Mouse (Mus musculus) MEL (cell line): ENCODE measurements around the gene Fgfr3. TPM values are rescaled to one million over a fixed set of nuclear protein-coding genes. Genes with fewer than 3 reads are reported as not detected.

Experiments
- DNase-seq: peaks from one replicate; pipeline ENCODE4 v3.0.0; 2011; ENCODE audit warnings: low read depth, low spot score
- H3K27ac ChIP-seq: 2 replicates; pipeline ENCODE4 v1.5.1; 2012; ENCODE audit warnings: low read depth, mild to moderate bottlenecking, control low read depth, low read length, moderate library complexity; ENCODE audit not compliant: control insufficient read depth
- H3K27me3 ChIP-seq, 2 experiments: fragments of 150-350 bp in 1 of 2; sonication (generic) in 1 of 2; 2 replicates each; pipeline ENCODE4 v1.6.1; 2012; ENCODE audit warnings: low read length in 2 of 2, mild to moderate bottlenecking in 2 of 2, improper control_type of control experiment in 1 of 2, moderate library complexity in 1 of 2; ENCODE audit not compliant: insufficient read depth in 2 of 2, control insufficient read depth in 1 of 2
- H3K36me3 ChIP-seq, 2 experiments: 2 replicates each; pipeline ENCODE4 v1.6.1; 2012 to 2014; ENCODE audit warnings: low read length in 2 of 2, improper control_type of control experiment in 1 of 2, inconsistent platforms in 1 of 2, mild to moderate bottlenecking in 1 of 2; ENCODE audit not compliant: insufficient read depth in 2 of 2, control insufficient read depth in 1 of 2
- H3K4me1 ChIP-seq, 2 experiments: fragments of 150-350 bp in 1 of 2; sonication (generic) in 1 of 2; 2 replicates each; pipeline ENCODE4 v1.6.1; 2012; ENCODE audit warnings: low read length in 2 of 2, improper control_type of control experiment in 1 of 2, mild to moderate bottlenecking in 1 of 2; ENCODE audit not compliant: insufficient read depth in 2 of 2, control insufficient read depth in 1 of 2
- H3K4me3 ChIP-seq, 2 experiments: fragments of 150-350 bp in 1 of 2; sonication (generic) in 1 of 2; 2 replicates each; pipeline ENCODE4 v1.5.1; 2012; ENCODE audit warnings: low read depth in 2 of 2, low read length in 2 of 2, mild to moderate bottlenecking in 2 of 2, moderate library complexity in 2 of 2, control low read depth in 1 of 2, improper control_type of control experiment in 1 of 2; ENCODE audit not compliant: control insufficient read depth in 1 of 2, insufficient read depth in 1 of 2
- H3K79me2 ChIP-seq: 2 replicates; pipeline ENCODE4 v1.6.1; 2012; ENCODE audit warnings: mild to moderate bottlenecking, low read length, moderate library complexity; ENCODE audit not compliant: control insufficient read depth, poor library complexity, insufficient read depth
- H3K9ac ChIP-seq: 2 replicates; pipeline ENCODE4 v1.6.1; 2012; ENCODE audit warnings: low read depth, mild to moderate bottlenecking, control low read depth, low read length, moderate library complexity; ENCODE audit not compliant: control insufficient read depth, poor library complexity, severe bottlenecking
- H3K9me3 ChIP-seq: fragments of 150-350 bp; sonication (generic); replicated peaks from 2 replicates; pipeline ENCODE4 v1.6.1; 2012; ENCODE audit warnings: mild to moderate bottlenecking, low read length, improper control_type of control experiment, moderate library complexity; ENCODE audit not compliant: insufficient read depth
- BHLHE40 ChIP-seq: IDR thresholded peaks from 2 replicates; pipeline ENCODE4 v1.6.1; 2012; ENCODE audit warnings: low read depth, mild to moderate bottlenecking, inconsistent platforms, low read length, improper control_type of control experiment, borderline replicate concordance
- CHD1 ChIP-seq: IDR thresholded peaks from 2 replicates; pipeline ENCODE4 v1.6.1; 2012; ENCODE audit warnings: low read depth, mild to moderate bottlenecking, inconsistent platforms, low read length, improper control_type of control experiment
- CHD2 ChIP-seq: IDR thresholded peaks from 2 replicates; pipeline ENCODE4 v1.6.1; 2011; ENCODE audit warnings: low read length, improper control_type of control experiment
- CTCF ChIP-seq, 3 experiments: IDR thresholded peaks in 2 of 3; conservative IDR thresholded peaks in 1 of 3; 2 replicates each; pipeline ENCODE4 v1.5.1; 2011 to 2012; ENCODE audit warnings: low read length in 3 of 3, low read depth in 2 of 3, mild to moderate bottlenecking in 2 of 3, improper control_type of control experiment in 1 of 3, inconsistent platforms in 1 of 3, mixed read lengths in 1 of 3, moderate library complexity in 1 of 3; ENCODE audit not compliant: control insufficient read depth in 1 of 3, insufficient read depth in 1 of 3, poor library complexity in 1 of 3, severe bottlenecking in 1 of 3
- E2F4 ChIP-seq: IDR thresholded peaks from 2 replicates; pipeline ENCODE4 v1.6.1; 2011; ENCODE audit warnings: low read depth, low read length, improper control_type of control experiment, borderline replicate concordance
- ELF1 ChIP-seq: IDR thresholded peaks from 2 replicates; pipeline ENCODE4 v1.6.1; 2014; ENCODE audit warnings: low read depth, mild to moderate bottlenecking, inconsistent platforms, low read length, improper control_type of control experiment, moderate library complexity
- ETS1 ChIP-seq: IDR thresholded peaks from 2 replicates; pipeline ENCODE4 v1.6.1; 2012; ENCODE audit warnings: low read depth, mild to moderate bottlenecking, inconsistent platforms, low read length, improper control_type of control experiment, moderate library complexity
- HCFC1 ChIP-seq: IDR thresholded peaks from 2 replicates; pipeline ENCODE4 v1.6.1; 2012; ENCODE audit warnings: low read depth, mild to moderate bottlenecking, inconsistent platforms, low read length, improper control_type of control experiment, moderate library complexity
- JUND ChIP-seq: IDR thresholded peaks from 2 replicates; pipeline ENCODE4 v1.6.1; 2011; ENCODE audit warnings: low read depth, mild to moderate bottlenecking, improper control_type of control experiment, low read length
- KAT2A ChIP-seq: conservative IDR thresholded peaks from 2 replicates; pipeline ENCODE4 v1.6.1; 2012; ENCODE audit warnings: low read depth, low read length, improper control_type of control experiment, inconsistent platforms
- MAFK ChIP-seq: IDR thresholded peaks from 2 replicates; pipeline ENCODE4 v1.6.1; 2011; ENCODE audit warnings: low read depth, mild to moderate bottlenecking, low read length, improper control_type of control experiment, borderline replicate concordance
- MAX ChIP-seq: IDR thresholded peaks from 2 replicates; pipeline ENCODE4 v1.6.1; 2011; ENCODE audit warnings: low read length, improper control_type of control experiment
- MAZ ChIP-seq: IDR thresholded peaks from 2 replicates; pipeline ENCODE4 v1.6.1; 2012; ENCODE audit warnings: low read depth, mild to moderate bottlenecking, inconsistent platforms, low read length, improper control_type of control experiment
- MXI1 ChIP-seq: IDR thresholded peaks from 2 replicates; pipeline ENCODE4 v1.6.1; 2011; ENCODE audit warnings: mild to moderate bottlenecking, low read depth, low read length, improper control_type of control experiment
- MYC ChIP-seq: IDR thresholded peaks from 2 replicates; pipeline ENCODE4 v1.6.1; 2011; ENCODE audit warnings: low read depth, mild to moderate bottlenecking, low read length, improper control_type of control experiment, moderate library complexity
- NELFE ChIP-seq: IDR thresholded peaks from 2 replicates; pipeline ENCODE4 v1.6.1; 2011; ENCODE audit warnings: low read depth, low read length, improper control_type of control experiment
- POLR2AphosphoS5 ChIP-seq: IDR thresholded peaks from 2 replicates; pipeline ENCODE4 v1.6.1; 2012; ENCODE audit warnings: low read depth, borderline replicate concordance, mild to moderate bottlenecking, inconsistent platforms, low read length, moderate library complexity, mixed read lengths
- RAD21 ChIP-seq: IDR thresholded peaks from 2 replicates; pipeline ENCODE4 v1.6.1; 2011; ENCODE audit warnings: mild to moderate bottlenecking, low read depth, low read length, improper control_type of control experiment
- SIN3A ChIP-seq: IDR thresholded peaks from 2 replicates; pipeline ENCODE4 v1.6.1; 2012; ENCODE audit warnings: low read length, improper control_type of control experiment, inconsistent platforms
- SMC3 ChIP-seq: IDR thresholded peaks from 2 replicates; pipeline ENCODE4 v1.6.1; 2011; ENCODE audit warnings: low read depth, low read length, improper control_type of control experiment
- TBP ChIP-seq: IDR thresholded peaks from 2 replicates; pipeline ENCODE4 v1.8.0; 2011; ENCODE audit warnings: low read depth, low read length, improper control_type of control experiment
- TCF12 ChIP-seq: IDR thresholded peaks from 2 replicates; pipeline ENCODE4 v1.6.1; 2014; ENCODE audit warnings: low read depth, mild to moderate bottlenecking, inconsistent platforms, low read length, improper control_type of control experiment, moderate library complexity
- UBTF ChIP-seq: IDR thresholded peaks from 2 replicates; pipeline ENCODE4 v1.6.1; 2012; ENCODE audit warnings: low read depth, mild to moderate bottlenecking, inconsistent platforms, low read length, improper control_type of control experiment, moderate library complexity, borderline replicate concordance; ENCODE audit not compliant: insufficient read depth
- USF1 ChIP-seq: IDR thresholded peaks from 2 replicates; pipeline ENCODE4 v1.6.1; 2014; ENCODE audit warnings: low read depth, mild to moderate bottlenecking, inconsistent platforms, low read length, improper control_type of control experiment, moderate library complexity
- USF2 ChIP-seq, 2 experiments: IDR thresholded peaks; 2 replicates each; pipeline ENCODE4 v1.6.1; 2011 to 2012; ENCODE audit warnings: improper control_type of control experiment in 2 of 2, low read length in 2 of 2, borderline replicate concordance in 1 of 2, inconsistent platforms in 1 of 2, low read depth in 1 of 2, mild to moderate bottlenecking in 1 of 2; ENCODE audit not compliant: insufficient read depth in 1 of 2
- ZC3H11A ChIP-seq: IDR thresholded peaks from 2 replicates; pipeline ENCODE4 v1.6.1; 2012; ENCODE audit warnings: low read depth, mild to moderate bottlenecking, inconsistent platforms, low read length, improper control_type of control experiment
- ZKSCAN1 ChIP-seq: IDR thresholded peaks from 2 replicates; pipeline ENCODE4 v1.6.1; 2012; ENCODE audit warnings: low read depth, mild to moderate bottlenecking, inconsistent platforms, low read length, improper control_type of control experiment, moderate library complexity
- ZNF384 ChIP-seq: IDR thresholded peaks from 2 replicates; pipeline ENCODE4 v1.6.1; 2012; ENCODE audit warnings: low read depth, mild to moderate bottlenecking, inconsistent platforms, low read length, improper control_type of control experiment
- polyA plus RNA-seq, 2 experiments: library from polyadenylated mRNA; stranded (reverse) in 1 of 2; unstranded in 1 of 2; fragments of >175 nt in 1 of 2; fragments of >200 nt in 1 of 2; gene quantifications; 2 replicates each; pipeline versions ENCODE4 v1.2.1 to v1.2.4; 2012; ENCODE audit warnings: low replicate concordance in 2 of 2, low read depth in 1 of 2; ENCODE audit not compliant: insufficient read length in 2 of 2, insufficient read depth in 1 of 2, missing spikeins in 1 of 2
- total RNA-seq: library from RNA; depleted of rRNA; stranded (reverse); fragments of 300-350 nt; gene quantifications from 2 replicates; pipeline ENCODE4 v1.2.3, GENCODE M21; 2012

Gene Fgfr3
- total and polyA plus RNA-seq, 3 experiments = 6.0 to 10.2 TPM; not detected in 1

DNA sequence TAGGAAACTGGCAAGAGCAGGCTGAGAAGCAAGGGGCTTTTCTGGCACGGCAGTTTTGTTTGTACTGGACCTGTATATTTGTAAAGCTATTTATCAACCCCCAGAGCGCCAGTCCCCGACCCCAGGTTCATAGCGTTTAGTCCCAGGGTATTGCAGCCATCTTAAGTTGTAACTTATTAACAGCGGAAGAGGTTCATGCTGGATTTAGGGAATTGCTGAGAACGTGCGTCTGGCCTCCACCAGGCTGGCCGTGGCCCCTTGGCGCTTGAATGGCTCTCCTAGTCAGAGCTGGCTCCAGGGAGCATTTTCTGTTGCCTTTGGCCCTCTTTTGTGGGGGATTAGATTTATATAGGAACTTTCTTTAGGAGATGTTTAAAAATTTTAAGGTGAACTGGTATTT is 14.8 kb downstream of the Fgfr3 start:
- H3K27me3 ChIP-seq = no peaks in the 10 kb centered on the region
- no peaks in the 10 kb centered on the region for H3K36me3 ChIP-seq
- H3K4me1 ChIP-seq = no peaks in the 10 kb centered on the region
- no peak for DNase-seq
- no peak overlapping the region for H3K27ac ChIP-seq
- no peaks in the 10 kb centered on the region for H3K79me2 ChIP-seq
- H3K4me3 ChIP-seq = no peak overlapping the region
- TF ChIP-seq MXI1 (no peak), TCF12 (no peak), KAT2A (no peak), CTCF (IDR thresholded peaks at IDR 0.05 in 2 of 3, conservative IDR thresholded peaks at IDR 0.05 in 1 of 3; ENCODE audit: control insufficient read depth in 1 of 3, insufficient read depth in 1 of 3, low read depth in 2 of 3, low read length in 3 of 3, poor library complexity in 1 of 3, severe bottlenecking in 1 of 3) (no peak), ELF1 (no peak), ETS1 (no peak), USF2 (IDR thresholded peaks at IDR 0.05; ENCODE audit: borderline replicate concordance in 1 of 2, insufficient read depth in 1 of 2, low read depth in 1 of 2, low read length in 2 of 2) (no peak), ZKSCAN1 (no peak), E2F4 (no peak), ZC3H11A (no peak), SIN3A (no peak), MAX (no peak), CHD2 (no peak), TBP (no peak), ZNF384 (no peak), NELFE (no peak), SMC3 (no peak)
- H3K9me3 ChIP-seq = no peaks in the 10 kb centered on the region
- no peak overlapping the region for H3K9ac ChIP-seq

DNA sequence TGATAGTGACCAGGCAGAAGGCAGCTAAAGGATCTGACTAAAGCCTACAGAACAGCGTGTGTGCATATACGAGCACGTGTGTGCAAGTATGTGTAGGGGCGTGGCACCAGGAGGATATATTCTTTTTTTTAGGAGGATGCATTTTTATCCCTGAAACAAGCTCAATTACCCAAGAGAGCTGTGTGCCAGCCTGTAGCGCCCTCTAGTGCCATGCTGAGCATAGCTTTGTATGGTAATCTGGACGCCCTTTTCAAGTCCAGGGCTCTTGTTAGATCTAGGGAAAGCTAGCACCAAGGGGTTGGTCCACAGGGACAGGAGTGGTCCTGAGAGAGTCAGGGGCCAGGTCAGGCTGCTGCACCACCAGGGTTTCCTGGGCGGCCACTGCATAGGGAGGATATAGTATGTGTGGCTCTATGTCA is 16.4 kb downstream of the Fgfr3 start:
- no peak overlapping the region for H3K9ac ChIP-seq
- H3K27me3 ChIP-seq = no peaks in the 10 kb centered on the region
- TF ChIP-seq CHD1 (no peak), MXI1 (peak; percentile 76), CTCF (IDR thresholded peaks at IDR 0.05 in 2 of 3, conservative IDR thresholded peaks at IDR 0.05 in 1 of 3; ENCODE audit: control insufficient read depth in 1 of 3, insufficient read depth in 1 of 3, low read depth in 2 of 3, low read length in 3 of 3, poor library complexity in 1 of 3, severe bottlenecking in 1 of 3) (peak; percentile 95 to 99 (median 99)), UBTF (no peak), POLR2AphosphoS5 (no peak), HCFC1 (no peak), RAD21 (peak; percentile 99), MAZ (no peak), ZC3H11A (peak; percentile 92), BHLHE40 (0 out of 2 replicates have a peak, but pooled peaks have one; percentile 7), ELF1 (no peak), JUND (0 out of 2 replicates have a peak, but pooled peaks have one; percentile 17), SMC3 (peak; percentile 96), ZNF384 (peak; percentile 74), MYC (0 out of 2 replicates have a peak, but pooled peaks have one; percentile 52), TCF12 (no peak), USF1 (no peak), MAFK (no peak), MAX (peak; percentile 65; the same call in 1 of the 2 replicates), SIN3A (peak; percentile 44; the same call in 1 of the 2 replicates)
- TF ChIP-seq, all 39 proteins: peak for 11
- no peaks in the 10 kb centered on the region for H3K79me2 ChIP-seq
- no peak overlapping the region for H3K4me3 ChIP-seq
- H3K9me3 ChIP-seq = no peaks in the 10 kb centered on the region
- H3K36me3 ChIP-seq = no peaks in the 10 kb centered on the region
- no peak overlapping the region for H3K27ac ChIP-seq
- no peaks in the 10 kb centered on the region for H3K4me1 ChIP-seq
- peak; percentile 90 for DNase-seq
